Mouse (Mus musculus) G1E (cell line): ENCODE results near the gene Wdr90.

Source experiments
- CTCF ChIP-seq: IDR thresholded peaks from 2 replicates; pipeline ENCODE4 v1.5.1; 2012; ENCODE audit warnings: low read depth, low read length, inconsistent platforms, mixed read lengths
- GATA2 ChIP-seq: IDR thresholded peaks from 2 replicates; pipeline ENCODE4 v1.6.1; 2012; ENCODE audit warnings: low read depth, low read length, inconsistent platforms, borderline replicate concordance
- TAL1 ChIP-seq: conservative IDR thresholded peaks from 2 replicates; pipeline ENCODE4 v1.6.1; 2012; ENCODE audit warnings: low read depth, low read length, inconsistent platforms, mixed read lengths

DNA sequence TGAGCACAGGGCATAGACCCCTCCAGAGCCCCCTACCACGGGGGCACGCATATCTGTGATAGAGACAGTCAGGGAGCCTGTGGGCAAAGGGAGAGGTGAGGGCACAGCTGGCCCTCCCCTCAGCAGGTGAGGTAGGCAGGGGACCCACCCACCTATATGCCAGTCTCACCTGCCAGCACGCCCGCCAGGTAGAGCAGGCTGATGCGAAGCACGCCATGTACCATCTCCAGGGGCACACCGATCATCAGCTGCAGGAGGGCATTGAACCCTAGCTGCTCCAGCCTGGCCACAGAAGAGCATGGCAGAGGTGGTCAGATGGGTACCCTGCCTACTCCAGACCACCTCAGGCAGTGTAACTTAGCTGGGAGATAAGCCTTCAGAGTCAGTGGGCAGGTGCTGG is 26.0 kb downstream of the Wdr90 start:
- TF ChIP-seq TAL1 (no peak), CTCF (no peak), GATA2 (no peak)
